Mouse (Mus musculus) brain, adult 2 months (tissue): ENCODE data around the gene Wdr75.
A peak's percentile ranks its signal among the peaks of the same experiment; 100 is the strongest.

Source experiments
- DNase-seq: peaks from one replicate; pipeline ENCODE4 v3.0.0; 2011; ENCODE audit warnings: low read depth, low spot score

The Wdr75 gene

DNA sequence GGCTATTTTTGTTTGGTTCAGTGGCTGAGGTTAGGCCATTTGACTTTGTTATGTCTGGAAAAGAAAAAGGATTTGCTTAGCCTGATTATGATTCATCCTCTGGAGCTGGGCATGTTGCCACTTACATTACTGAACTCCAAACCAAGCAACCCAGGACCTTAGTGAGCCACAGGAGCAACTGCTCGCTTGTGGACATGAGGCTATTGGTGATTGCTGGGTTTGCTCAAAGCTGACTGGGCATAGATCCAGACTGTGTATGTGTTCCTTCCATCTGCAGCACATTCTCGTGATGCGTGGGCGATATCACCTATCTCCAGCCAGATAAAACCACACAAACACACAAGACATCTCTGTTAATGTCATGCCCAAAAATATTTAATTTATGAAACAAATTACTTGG lies 42.8 kb downstream of the Wdr75 start:
- peak; percentile 96 for DNase-seq

DNA sequence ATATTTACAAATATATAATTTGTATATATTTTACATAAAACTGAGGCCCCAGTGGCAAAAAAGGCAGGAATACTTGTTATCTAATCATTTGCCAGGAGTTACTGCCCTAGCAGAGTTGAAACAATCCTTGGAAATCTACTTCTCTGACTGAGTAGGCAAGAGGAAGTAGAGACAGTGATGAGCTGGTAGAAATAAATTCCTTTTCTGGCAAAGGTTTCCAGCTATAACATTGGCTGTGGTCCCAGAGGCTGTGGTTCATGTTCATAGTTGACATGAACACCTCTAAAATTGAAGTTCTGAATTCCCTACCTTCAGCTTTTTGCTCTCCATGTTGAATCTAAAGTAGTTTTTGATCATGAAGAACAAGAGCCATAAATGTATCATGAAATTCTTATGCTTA lies 43.3 kb downstream of the Wdr75 start:
- DNase-seq = peak; percentile 55

DNA sequence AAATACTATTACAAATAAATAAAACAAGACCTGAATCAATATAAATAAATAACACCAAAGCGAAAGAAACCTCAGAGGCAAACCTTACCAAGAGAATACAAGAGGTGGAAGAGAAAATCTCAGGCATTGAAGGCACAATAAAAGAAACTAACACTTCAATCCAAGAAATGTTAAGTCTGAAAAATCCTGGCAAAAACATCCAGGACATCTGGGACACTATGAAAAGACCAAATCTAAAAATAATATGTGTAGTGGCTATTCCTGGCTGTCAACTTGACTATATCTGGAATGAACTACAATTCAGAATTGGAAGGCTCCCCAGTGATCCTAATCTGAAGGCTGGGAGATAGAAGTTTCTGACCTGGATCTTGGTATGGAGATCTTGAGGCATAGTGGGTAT lies 50.5 kb downstream of the Wdr75 start:
- peak; percentile 28 for DNase-seq

DNA sequence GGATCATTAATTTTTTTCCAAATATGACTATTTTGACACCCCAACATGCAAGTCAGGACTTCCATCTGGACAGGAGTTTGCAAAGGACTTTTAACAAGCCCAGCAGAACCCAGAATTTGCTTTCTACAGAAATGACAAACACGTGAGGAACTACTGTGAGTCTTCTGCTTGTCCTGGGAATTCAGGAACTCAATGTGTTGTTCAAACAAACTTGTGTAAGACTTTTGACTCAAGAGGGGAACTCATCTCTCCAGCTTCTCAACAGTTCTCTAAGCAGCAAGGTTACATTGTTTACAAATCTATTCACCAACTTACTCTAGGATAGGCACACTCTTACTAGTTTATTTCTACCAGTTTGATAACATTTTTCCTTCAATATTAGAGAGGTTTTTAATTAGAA lies 63.1 kb downstream of the Wdr75 start:
- DNase-seq = no peak

DNA sequence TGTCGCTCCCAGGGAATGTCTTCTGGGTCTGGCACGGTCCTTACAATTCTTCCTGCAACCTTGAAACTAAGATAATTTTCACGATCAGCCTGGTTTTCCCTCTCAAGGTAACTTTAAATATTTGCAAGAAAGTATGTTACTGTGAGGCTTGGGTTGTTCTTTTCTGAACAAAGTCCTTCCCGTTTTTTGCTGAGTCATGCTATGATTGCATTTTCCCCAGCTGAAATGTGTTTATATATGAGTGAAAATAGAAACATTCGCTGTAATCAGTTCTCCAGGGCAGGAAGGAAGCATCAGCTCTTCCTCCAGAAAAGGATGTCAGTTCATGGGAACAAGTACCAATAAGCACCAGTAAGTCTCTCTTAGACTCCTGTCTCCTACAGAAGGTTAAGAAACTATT lies 65.4 kb downstream of the Wdr75 start:
- peak; percentile 21 for DNase-seq

DNA sequence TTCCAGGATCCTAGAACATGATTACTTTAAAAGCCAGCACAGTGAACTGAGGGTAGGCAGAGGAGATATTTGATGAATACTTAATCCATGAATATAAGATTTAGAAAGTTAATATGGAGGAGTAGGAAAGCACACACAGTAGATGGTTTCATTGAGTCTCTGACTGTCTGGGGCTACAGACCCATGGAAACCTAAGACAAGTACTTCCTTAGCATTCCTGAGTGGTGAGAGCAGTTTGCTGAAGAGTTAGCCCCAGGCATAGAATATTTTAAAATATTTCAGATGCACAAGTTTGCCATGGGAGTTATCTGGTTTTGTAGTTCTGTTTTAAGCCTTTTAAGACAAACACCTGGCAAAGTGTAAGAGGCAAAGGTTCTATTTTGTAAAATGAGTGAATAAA lies 66.2 kb downstream of the Wdr75 start:
- DNase-seq = no peak

DNA sequence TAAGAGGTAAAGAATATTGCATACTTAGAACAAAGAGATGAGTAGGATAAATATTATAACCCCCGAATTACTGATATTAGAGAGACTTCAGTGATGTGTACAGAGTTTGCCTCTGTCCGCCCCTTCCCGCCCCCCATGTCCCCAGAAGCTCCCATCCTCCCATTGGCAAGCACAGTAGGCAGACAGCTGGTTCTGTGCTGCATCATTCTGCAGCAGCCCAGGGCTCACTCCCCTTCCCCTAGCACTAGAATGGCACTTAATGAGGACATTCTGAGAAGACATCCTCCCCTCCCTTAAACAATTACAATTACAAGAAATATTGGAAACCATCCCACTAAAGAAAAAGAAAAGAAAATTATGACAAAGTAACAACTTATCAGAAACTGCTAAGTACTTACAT lies 68.7 kb downstream of the Wdr75 start:
- DNase-seq = no peak

DNA sequence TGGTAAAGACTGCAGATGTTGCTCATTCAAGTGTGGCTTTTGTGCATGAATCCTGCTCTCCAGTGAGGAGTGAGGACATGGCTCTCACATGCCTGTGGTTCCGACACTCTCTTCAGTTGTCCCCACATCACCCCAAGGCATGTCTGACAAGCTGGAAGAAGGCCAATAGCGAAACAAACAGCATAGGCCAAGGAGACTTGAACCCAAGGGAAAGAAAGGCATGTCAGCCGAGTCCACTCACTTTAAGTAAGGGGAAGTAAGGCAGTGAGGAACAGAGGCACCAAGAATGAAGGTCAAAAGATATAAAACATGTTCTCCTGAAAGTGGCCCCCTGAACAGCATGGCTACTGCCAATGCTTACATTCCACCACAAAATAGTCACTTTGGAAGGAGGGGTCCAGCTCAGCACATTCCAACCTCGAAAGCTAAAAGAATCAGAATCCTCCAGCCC lies 69.6 kb downstream of the Wdr75 start:
- no peak for DNase-seq

DNA sequence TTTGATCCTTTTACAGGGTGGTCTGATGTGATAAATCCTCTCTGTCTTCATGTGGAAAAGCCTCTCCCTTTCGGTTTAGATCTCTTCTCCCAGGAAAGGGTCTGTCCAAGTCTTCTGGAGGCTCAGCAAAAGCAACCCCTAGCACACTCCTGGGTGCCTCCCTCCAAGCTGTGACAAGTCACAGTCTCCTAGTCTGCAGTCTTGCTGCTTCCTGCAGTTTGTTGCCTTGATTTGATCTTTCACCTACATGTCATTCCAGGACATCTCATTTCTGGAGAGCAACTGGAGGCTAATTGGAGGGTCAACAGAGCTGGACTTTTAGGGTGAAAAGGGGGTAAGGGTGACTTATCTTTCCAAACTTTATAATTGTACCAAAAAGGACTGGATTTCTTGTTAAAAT lies 70.3 kb downstream of the Wdr75 start:
- DNase-seq = no peak

DNA sequence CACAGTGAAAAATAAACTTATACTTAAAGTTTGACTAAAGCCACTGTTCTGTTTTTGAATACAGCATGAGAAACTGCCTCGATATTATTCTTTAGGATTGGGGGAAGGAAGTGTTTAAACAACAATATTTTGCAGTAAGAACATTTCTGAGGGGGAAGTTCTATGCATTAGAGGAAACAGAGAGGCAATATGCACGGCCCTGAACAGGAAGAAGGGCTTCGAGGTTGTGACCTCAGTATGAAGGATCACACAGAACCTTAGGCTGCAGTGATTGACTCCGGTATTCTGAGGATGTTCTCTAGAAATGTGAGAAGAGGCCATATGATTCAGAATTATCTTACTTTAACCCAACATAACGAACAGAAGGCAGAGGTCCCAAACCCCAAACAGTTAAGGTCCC lies 70.8 kb downstream of the Wdr75 start:
- no peak for DNase-seq

DNA sequence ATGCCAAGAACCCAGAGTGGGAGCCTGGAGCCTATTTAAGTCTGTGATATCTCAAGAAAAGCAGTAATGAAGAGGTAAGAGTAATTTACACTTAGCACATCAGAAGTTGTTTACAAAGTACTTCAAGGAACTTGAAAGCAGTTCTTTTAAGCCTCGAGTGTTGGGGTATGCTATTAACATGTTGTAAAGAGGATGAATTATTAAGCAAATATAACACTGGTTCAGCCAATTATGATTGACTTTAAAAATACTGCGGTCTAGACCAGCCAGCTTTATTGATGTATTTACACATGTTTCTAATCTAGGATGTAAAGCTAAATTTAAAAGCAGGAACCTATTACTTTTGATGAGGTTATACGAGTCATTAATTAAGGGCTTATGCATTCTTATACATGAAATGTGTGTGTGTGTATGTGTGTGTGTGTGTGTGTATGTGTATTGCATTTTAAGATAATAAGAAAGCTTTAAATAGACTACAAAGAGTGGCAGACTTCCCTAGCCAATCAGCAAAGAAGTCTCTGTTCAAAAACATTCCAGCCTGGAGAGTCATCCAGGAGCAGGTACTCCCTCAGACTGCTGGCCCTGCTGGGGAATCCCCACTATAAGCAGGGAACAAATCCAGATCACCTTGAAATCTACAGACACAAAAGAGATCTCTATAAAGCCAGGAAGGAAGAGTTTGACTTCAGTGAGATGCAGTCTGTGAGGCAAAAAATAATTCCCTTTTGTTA lies 71.5 kb downstream of the Wdr75 start:
- no peak for DNase-seq

DNA sequence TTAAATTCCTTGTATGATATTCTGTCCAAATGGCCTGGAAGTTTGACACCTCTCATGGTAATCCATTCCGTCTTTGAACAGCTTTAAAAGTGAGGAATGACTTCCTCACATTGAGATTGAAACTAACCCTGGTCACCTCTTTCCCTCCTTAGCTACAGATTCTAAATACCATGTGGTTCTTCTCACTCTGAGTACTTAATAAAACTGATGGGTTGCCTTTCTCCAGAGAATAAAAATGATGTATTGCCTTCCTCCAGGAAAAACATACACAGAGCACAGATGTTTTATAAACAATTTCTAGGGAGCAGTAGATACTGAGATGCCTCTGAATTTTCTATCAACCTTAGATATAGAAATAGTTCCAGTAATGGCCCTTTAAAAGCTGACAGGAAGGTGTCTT lies 73.1 kb downstream of the Wdr75 start:
- DNase-seq = no peak

DNA sequence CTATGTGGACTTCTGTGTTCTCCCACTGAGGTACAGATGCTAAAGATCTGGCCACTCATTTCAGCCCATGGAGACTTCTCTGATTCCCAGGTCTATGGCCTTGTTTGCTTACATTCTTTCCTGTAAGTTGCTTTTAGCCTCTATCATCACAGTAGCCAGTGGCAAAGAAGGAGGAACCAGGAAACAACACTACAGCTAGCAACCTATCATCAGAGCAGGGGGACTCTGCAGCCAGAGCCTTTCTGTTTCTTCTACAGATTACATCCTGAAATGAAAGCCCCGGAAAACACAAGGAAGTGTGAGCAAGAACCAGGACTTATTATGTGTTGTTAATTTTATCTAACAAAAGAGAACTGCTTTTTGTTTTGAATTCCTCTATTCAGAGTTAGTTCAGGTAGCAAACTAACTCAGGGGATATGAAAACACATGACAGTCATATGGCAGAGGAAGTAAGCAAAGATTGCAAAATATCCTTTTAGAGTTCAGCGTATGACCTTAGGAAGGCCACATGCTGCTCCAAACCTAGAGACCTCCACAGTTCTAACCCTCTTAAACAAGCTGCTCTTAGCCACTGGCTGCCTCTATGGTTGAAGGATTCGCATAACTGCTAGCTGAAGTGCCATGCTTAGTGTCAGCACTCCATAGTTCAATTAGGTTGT lies 73.6 kb downstream of the Wdr75 start:
- DNase-seq = no peak
